Mouse (Mus musculus) kidney, embryonic 16.5 days (tissue): ENCODE results near the gene Tbc1d21. TPM values are rescaled to one million over a fixed set of nuclear protein-coding genes. Genes with fewer than 3 reads are reported as not detected.

ENCODE experiments used
- ATAC-seq: fragments of 200-750 bp; cut with Nextera tagmentation; 2 replicates; pipeline ENCODE4 v1.8.0; 2017; ENCODE audit warnings: moderate TSS enrichment; ENCODE audit not compliant: low FRiP score, low TSS enrichment
- H3K27ac ChIP-seq: fragments of 300-500 bp; sonication (generic); 2 replicates; pipeline ENCODE4 v1.5.1; 2014; ENCODE audit warnings: low read length
- H3K27me3 ChIP-seq: fragments of 300-500 bp; sonication (generic); 2 replicates; pipeline ENCODE4 v1.6.1; 2014; ENCODE audit warnings: low read length, control low read depth, mixed read lengths; ENCODE audit not compliant: insufficient read depth
- H3K36me3 ChIP-seq: fragments of 300-500 bp; sonication (generic); 2 replicates; pipeline ENCODE4 v1.6.1; 2014; ENCODE audit warnings: low read length, control low read depth, mixed read lengths; ENCODE audit not compliant: insufficient read depth
- H3K4me1 ChIP-seq: fragments of 300-500 bp; sonication (generic); 2 replicates; pipeline ENCODE4 v1.6.1; 2014; ENCODE audit warnings: low read length, control low read depth, mixed read lengths; ENCODE audit not compliant: insufficient read depth
- H3K4me2 ChIP-seq: fragments of 300-500 bp; sonication (generic); replicated peaks from 2 replicates; pipeline ENCODE4 v1.6.1; 2014; ENCODE audit warnings: low read depth, low read length
- H3K4me3 ChIP-seq: fragments of 300-500 bp; sonication (generic); 2 replicates; pipeline ENCODE4 v1.5.1; 2014; ENCODE audit warnings: mild to moderate bottlenecking, low read length
- H3K9ac ChIP-seq: fragments of 300-500 bp; sonication (generic); replicated peaks from 2 replicates; pipeline ENCODE4 v1.6.1; 2014; ENCODE audit warnings: low read length
- H3K9me3 ChIP-seq: fragments of 300-500 bp; sonication (generic); 2 replicates; pipeline ENCODE4 v1.6.1; 2016; ENCODE audit warnings: low read length, control low read depth
- WGBS: fragments of 180-500 bp; shearing (Covaris S2); extraction: QIAGEN DNeasy Blood & Tissue Kit; methylation state at CpG from one replicate; pipeline ENCODE4 v1.1.7; 2014; 5-methylcytosine and 5-hydroxymethylcytosine counted together
- polyA plus RNA-seq: library from polyadenylated mRNA; unstranded; fragments of >200 nt; fragmentation: Nextera tagmentation; extraction: Ambion mirVana; gene quantifications from 2 replicates; pipeline ENCODE4 v1.2.1, GENCODE M21; 2015

Gene Tbc1d21
- polyA plus RNA-seq, 1 experiment from 2014 or later: not detected

DNA sequence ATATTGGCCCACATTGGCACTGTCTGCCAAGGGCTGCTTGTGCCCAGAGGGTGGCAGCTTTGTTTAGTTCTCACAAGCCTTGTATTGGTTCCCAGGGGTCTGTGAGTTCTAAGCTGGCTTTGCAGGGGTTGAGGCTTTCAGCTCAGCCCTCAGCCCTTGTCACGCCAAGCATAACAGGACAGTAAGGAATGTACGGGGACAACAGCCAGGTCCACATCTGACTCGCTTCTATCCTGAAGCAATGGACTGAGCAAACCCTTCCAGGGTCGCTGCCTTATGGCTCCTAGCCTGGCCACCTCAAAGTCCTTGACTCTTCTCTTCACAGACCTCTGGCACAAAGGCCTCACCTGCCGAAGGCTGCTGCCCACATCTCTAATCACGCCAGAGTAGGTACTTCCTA lies 22.5 kb downstream of the Tbc1d21 start:
- Histone ChIP-seq H3K36me3 (no peaks in the 10 kb centered on the region), H3K27ac (no peak overlapping the region), H3K4me1 (0 out of 2 replicates have a peak, but pooled peaks cover 6% of the 10 kb centered on the region), H3K27me3 (no peaks in the 10 kb centered on the region), H3K4me2 (no peak overlapping the region), H3K4me3 (no peak overlapping the region), H3K9me3 (no peaks in the 10 kb centered on the region), H3K9ac (no peak overlapping the region)
- no peak for ATAC-seq
- 86% methylated on average over 6 of the region's 6 CpGs for WGBS

DNA sequence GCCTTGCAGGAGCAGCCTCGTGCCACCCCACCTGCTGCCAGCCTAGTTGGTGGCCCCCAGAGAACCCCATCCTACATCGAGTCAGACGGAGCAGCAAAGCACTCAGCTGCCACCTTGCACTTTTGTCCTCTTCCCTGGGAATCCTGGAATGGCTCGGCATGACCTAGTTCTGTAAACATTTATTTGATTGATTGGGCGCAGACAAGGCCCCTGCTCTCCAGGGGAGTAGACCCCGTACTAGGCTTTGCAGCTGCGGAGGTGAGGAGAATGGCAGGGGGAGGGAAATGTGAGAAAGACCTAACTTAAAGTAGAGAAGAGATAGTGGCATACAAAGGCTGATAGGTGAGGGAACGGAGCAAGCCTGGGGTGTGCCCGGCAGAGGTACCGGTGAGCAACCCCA lies 23.8 kb downstream of the Tbc1d21 start:
- Histone ChIP-seq H3K4me1 (0 out of 2 replicates have a peak, but pooled peaks cover 6% of the 10 kb centered on the region), H3K9ac (no peak overlapping the region), H3K36me3 (no peaks in the 10 kb centered on the region), H3K27ac (no peak overlapping the region), H3K4me3 (no peak overlapping the region), H3K4me2 (no peak overlapping the region), H3K9me3 (no peaks in the 10 kb centered on the region), H3K27me3 (no peaks in the 10 kb centered on the region)
- no peak for ATAC-seq
- WGBS: 26% methylated on average over 10 of the region's 10 CpGs

DNA sequence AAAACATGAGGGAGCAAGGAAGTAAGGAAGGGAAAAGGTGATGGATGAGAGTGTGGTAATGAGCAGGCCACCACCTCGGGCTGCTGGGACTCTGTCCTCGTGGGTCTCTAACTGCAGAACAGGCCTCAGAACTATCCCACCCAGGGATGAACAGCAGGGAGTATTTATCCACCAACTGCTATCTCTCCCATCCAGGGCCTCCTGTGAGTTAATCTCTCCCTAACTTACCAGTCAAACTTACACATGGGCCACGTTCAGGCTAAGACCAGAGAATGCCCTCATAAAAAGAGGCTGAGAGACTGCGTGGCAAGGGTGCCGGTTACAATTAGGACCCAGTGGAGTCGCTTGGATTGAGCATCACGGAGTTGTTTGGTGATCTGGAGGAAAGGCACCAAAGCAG lies 24.3 kb downstream of the Tbc1d21 start:
- H3K9me3 ChIP-seq: no peaks in the 10 kb centered on the region
- H3K36me3 ChIP-seq: no peaks in the 10 kb centered on the region
- WGBS: 55% methylated on average over 7 of the region's 7 CpGs
- no peak for ATAC-seq
- no peak overlapping the region for H3K4me3 ChIP-seq
- H3K4me2 ChIP-seq: no peak overlapping the region
- H3K27ac ChIP-seq: no peak overlapping the region
- H3K9ac ChIP-seq: no peak overlapping the region
- H3K4me1 ChIP-seq: 0 out of 2 replicates have a peak, but pooled peaks cover 6% of the 10 kb centered on the region
- H3K27me3 ChIP-seq: no peaks in the 10 kb centered on the region

DNA sequence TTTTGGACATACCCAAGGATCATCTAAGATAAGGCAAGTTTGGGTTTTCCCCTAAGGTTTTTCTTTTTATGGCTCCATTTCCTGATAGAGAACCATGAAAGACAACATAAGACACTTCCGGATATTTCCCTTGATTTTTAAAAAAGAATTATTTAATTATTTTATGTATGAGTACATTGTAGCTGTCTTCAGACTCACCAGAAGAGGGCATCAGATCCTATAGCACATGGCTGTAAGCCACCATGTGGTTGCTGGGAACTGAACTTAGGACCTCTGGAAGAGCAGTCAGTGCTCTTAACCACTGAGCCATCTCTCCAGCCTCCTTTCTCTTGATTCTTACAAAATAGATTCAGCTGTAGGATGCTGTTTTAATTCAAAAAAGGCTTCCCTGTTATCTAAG lies 28.5 kb downstream of the Tbc1d21 start:
- H3K36me3 ChIP-seq: no peaks in the 10 kb centered on the region
- H3K4me2 ChIP-seq: no peak overlapping the region
- H3K9me3 ChIP-seq: no peaks in the 10 kb centered on the region
- H3K27ac ChIP-seq: no peak overlapping the region
- 93% methylated on average over 1 of the region's 1 CpGs for WGBS
- H3K4me1 ChIP-seq: 0 out of 2 replicates have a peak, but pooled peaks cover 5% of the 10 kb centered on the region
- ATAC-seq: no peak
- H3K9ac ChIP-seq: no peak overlapping the region
- H3K27me3 ChIP-seq: no peaks in the 10 kb centered on the region
- no peak overlapping the region for H3K4me3 ChIP-seq

DNA sequence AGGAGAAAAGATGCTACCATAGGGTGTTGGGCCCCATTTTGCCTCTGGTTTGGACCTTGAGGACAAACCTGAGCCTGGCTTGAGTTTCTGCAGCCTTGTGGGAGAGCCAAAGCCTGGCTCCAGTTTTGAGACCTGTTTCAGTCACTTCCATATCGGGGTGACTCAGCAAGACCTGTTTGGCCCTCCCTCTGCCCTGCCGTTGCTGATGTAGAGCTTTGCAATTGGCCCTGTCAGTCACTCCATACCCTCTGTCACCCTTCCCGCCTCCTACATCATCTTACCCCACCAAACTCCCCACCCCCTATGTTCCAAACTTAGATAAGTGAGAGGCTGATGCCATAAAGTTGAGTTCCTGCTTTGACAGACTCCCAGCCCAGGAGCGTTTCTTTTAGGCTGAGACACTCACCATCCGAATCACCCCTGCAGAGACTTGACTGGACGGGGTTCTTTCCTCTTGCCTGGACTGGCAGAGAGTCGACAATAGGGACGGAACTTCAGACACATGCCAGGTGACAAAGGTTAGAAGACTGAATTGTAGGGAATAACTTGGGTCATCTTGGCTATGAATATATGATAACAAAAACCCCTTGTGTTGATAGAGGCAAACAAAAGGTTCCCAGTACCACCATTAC lies 33.5 kb downstream of the Tbc1d21 start:
- H3K4me3 ChIP-seq: no peak overlapping the region
- no peaks in the 10 kb centered on the region for H3K4me1 ChIP-seq
- H3K27ac ChIP-seq: no peak overlapping the region
- no peak overlapping the region for H3K4me2 ChIP-seq
- no peaks in the 10 kb centered on the region for H3K27me3 ChIP-seq
- no peak for ATAC-seq
- H3K9me3 ChIP-seq: peaks cover 3% of the 10 kb centered on the region; the same call in 1 of the 2 replicates
- H3K9ac ChIP-seq: no peak overlapping the region
- no peaks in the 10 kb centered on the region for H3K36me3 ChIP-seq
- 63% methylated on average over 8 of the region's 8 CpGs for WGBS

DNA sequence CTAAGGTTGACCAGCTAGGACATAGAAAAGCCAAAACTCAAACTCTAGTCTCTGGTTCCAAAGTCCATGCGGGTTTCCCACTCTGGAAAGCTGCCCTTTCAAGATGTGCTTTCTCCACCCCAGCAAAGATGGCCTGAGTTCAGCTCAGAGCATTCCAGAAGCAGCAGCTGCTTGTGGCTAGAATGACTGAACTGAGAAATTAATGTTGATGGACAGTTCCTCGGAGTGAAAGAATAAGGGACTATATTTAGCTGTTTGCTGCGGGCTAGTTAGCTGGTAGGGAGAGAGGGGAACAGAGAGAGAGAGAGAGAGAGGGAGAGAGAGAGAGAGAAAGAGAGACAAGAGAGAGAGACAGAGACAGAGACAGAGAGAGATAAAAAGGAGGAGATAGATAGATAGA lies 39.0 kb downstream of the Tbc1d21 start:
- Histone ChIP-seq H3K27ac (no peak overlapping the region), H3K36me3 (no peaks in the 10 kb centered on the region), H3K9ac (no peak overlapping the region), H3K4me2 (no peak overlapping the region), H3K27me3 (no peaks in the 10 kb centered on the region), H3K4me1 (no peaks in the 10 kb centered on the region), H3K9me3 (peaks cover 3% of the 10 kb centered on the region; the same call in 1 of the 2 replicates), H3K4me3 (no peak overlapping the region)
- 75% methylated on average over 3 of the region's 3 CpGs for WGBS
- no peak for ATAC-seq

DNA sequence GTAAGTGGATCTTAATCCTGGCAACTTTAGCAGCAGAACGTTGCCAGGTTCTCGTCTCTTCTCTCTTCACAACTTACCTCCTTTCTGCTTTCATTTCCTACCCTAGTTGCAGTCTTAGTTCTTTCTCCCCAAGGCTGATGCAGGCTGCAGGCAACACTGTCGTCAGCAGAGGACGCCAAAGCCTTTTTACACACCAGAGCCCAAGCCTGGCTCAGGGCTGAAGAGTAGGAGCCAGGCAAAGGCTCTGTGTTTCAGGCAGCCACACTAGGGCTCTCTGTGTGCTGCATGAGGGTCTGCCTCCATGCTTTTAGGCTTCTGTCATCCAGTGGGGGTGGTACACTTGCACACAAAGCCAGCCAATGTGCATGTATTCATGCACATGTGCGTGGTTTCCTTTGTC lies 40.0 kb downstream of the Tbc1d21 start:
- no peak overlapping the region for H3K27ac ChIP-seq
- H3K4me1 ChIP-seq: no peaks in the 10 kb centered on the region
- H3K9ac ChIP-seq: no peak overlapping the region
- WGBS: 30% methylated on average over 5 of the region's 5 CpGs
- H3K4me3 ChIP-seq: no peak overlapping the region
- H3K27me3 ChIP-seq: no peaks in the 10 kb centered on the region
- peaks cover 3% of the 10 kb centered on the region; the same call in 1 of the 2 replicates for H3K9me3 ChIP-seq
- ATAC-seq: peak; percentile 61; the same call in 1 of the 2 replicates
- no peaks in the 10 kb centered on the region for H3K36me3 ChIP-seq
- H3K4me2 ChIP-seq: no peak overlapping the region

DNA sequence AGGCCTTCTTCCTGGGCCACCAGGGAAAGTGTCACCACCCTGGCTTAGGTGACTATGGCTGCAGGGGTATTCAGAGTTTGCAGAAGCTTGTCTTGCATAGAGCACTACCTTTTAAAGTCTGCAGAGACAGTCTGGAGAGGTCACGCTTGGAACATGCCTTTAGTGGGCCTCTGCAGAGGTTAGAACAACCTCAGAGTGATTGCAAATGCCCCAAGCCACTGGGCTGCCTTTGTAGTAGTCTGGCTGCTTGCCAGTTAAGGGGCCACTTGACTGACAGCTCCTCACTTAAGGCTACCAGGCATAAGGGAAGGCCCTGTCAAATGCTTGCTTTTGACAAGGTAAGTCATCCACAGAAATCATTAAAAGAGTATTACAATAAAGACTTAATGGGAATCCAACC lies 42.9 kb downstream of the Tbc1d21 start:
- Histone ChIP-seq H3K36me3 (no peaks in the 10 kb centered on the region), H3K9ac (no peak overlapping the region), H3K4me1 (no peaks in the 10 kb centered on the region), H3K27ac (no peak overlapping the region), H3K9me3 (no peaks in the 10 kb centered on the region), H3K27me3 (no peaks in the 10 kb centered on the region), H3K4me2 (no peak overlapping the region), H3K4me3 (no peak overlapping the region)
- no peak for ATAC-seq
- 73% methylated on average over 1 of the region's 1 CpGs for WGBS

DNA sequence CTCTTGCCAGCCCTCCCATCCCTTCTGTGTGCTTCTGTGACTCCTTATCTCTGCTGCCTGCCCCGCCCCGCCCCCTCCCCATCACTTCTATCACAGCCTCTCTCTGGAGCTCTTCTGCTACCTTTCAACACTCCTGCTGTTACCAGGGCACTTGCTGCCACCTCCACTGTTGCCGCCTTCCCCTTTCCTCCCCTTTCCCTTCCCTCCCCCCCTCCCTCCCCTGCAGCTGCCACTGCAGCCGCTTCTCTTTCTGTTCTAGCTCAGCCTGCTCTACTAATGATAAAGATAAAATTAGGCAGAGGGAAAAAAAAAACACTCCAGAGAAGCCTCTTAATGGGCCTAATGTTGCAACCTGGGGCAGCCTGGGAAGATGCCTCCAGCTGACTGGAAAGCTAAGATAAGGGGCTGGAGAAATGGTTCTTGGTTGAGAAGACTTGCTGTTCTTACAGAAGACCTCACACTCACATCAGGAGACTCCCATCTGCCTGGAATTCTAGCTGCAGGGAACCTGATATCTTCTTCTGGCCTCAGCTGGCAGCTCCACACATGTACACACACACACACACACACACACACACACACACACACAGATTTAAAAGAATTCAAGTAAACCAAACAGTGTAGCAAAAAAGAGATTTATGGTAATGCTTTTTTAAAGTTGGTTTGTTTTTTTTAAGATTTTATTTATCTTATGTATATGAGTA lies 43.6 kb downstream of the Tbc1d21 start:
- Histone ChIP-seq H3K36me3 (no peaks in the 10 kb centered on the region), H3K4me1 (no peaks in the 10 kb centered on the region), H3K9me3 (no peaks in the 10 kb centered on the region), H3K27me3 (no peaks in the 10 kb centered on the region), H3K4me2 (no peak overlapping the region), H3K4me3 (no peak overlapping the region), H3K9ac (no peak overlapping the region), H3K27ac (no peak overlapping the region)
- ATAC-seq: no peak
- 26% methylated on average over 4 of the region's 4 CpGs for WGBS

DNA sequence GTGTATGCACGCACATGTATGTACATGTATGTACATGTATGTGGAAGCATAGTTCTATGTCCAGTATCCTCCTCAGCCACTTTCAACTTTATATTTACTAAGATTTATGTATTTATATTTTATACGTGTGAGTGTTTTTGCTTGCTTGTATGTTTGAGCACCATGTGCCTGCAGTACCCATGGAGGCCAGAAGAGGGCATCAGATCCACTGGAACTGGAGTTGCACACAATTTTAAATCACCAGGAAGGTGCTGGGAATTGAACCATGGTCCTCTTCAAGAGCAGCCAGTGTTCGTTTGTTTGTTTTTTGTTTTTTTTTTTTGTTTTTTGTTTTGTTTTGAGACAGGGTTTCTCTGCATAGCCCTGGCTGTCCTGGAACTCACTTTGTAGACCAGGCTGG lies 48.6 kb downstream of the Tbc1d21 start:
- WGBS: 97% methylated on average over 3 of the region's 3 CpGs
- Histone ChIP-seq H3K4me1 (no peaks in the 10 kb centered on the region), H3K9ac (no peak overlapping the region), H3K36me3 (no peaks in the 10 kb centered on the region), H3K27ac (no peak overlapping the region), H3K4me3 (no peak overlapping the region), H3K27me3 (no peaks in the 10 kb centered on the region), H3K4me2 (no peak overlapping the region), H3K9me3 (no peaks in the 10 kb centered on the region)
- no peak for ATAC-seq
